Mouse (Mus musculus): Measurements from ENCODE around the gene Dmd.

DNA sequence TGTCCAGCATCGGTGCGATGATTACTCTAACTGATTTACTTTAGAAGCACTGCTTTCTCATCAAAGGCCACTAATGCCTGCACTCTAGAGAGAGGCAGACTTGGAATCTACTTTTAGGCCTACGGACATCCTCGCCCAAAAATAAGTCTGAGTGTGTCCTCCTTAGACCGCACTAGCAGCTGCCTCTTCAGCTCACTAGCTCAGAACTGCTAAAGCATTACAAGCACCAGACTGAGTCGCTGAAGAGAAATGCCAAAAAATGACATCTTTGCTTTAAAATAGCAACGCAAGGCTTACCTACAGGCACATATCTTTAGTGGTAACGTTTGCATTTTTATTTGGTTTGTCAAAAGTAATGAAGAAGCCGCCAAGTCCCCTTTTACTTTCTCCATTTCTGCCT, 2098.0 kb downstream of the Dmd start:
- TF ChIP-seq CTCF (IDR thresholded peaks at IDR 0.05; ENCODE audit: control insufficient read depth, insufficient read depth, low read length) (no peak), POLR2A (IDR thresholded peaks at IDR 0.05; ENCODE audit: borderline replicate concordance, control insufficient read depth, low read depth, low read length) (no peak)

Data from bone marrow, adult 2 months (tissue).